Mouse (Mus musculus) lung, adult 18-20 months (tissue): ENCODE data around the gene Plac1.
"Not testable (repeated sequence)": the region's sequence is repeated elsewhere in the genome, so short reads cannot be mapped to it uniquely, and the experiment has no call there.

Experiments
- DNase-seq, 2 experiments: peaks; one replicate each; pipeline ENCODE4 v3.0.0; 2022; ENCODE audit warnings: mixed read lengths in 2 of 2

The Plac1 gene

GRCm38 (mm10) chrX:53240011-53240410 lies at the start of gene Plac1:
Gene Plac1 (minus strand): TSS chrX:53240111.
- no peak for DNase-seq

- DNase-seq = no peak
Observed at GRCm38 (mm10) chrX:53287924-53288323, 48.0 kb upstream of the Plac1 start.

GRCm38 (mm10) chrX:53273124-53273523 lies 33.2 kb upstream of the Plac1 start, which contains the start of gene Fam122c:
Gene Fam122c (plus strand): TSS chrX:53273424.
- DNase-seq = no peak

GRCm38 (mm10) chrX:53271628-53272027 lies 31.7 kb upstream of the Plac1 start:
- DNase-seq = not testable (repeated sequence)

- DNase-seq = no peak
Observed at GRCm38 (mm10) chrX:53270063-53270432, 30.1 kb upstream of the Plac1 start.

- DNase-seq = peak; percentile 90 to 91
Observed at GRCm38 (mm10) chrX:53269289-53270062, 29.6 kb upstream of the Plac1 start, which contains the start of gene Fam122b. Gene Fam122b (minus strand): TSS chrX:53269805.

- DNase-seq = peak; percentile 74 to 76
Observed at GRCm38 (mm10) chrX:53268856-53269255, 28.9 kb upstream of the Plac1 start.

- DNase-seq = no peak
Observed at GRCm38 (mm10) chrX:53266186-53266585, 26.3 kb upstream of the Plac1 start.

GRCm38 (mm10) chrX:53255195-53255594 lies 15.3 kb upstream of the Plac1 start:
- DNase-seq = no peak

GRCm38 (mm10) chrX:53237971-53238370 lies 1.9 kb downstream of the Plac1 start:
- no peak for DNase-seq

- no peak for DNase-seq
Observed at GRCm38 (mm10) chrX:53236404-53236803, 3.5 kb downstream of the Plac1 start.

- peak in 1 of 2 experiments; percentile 26 for DNase-seq
Observed at GRCm38 (mm10) chrX:53233689-53234088, 6.2 kb downstream of the Plac1 start.

- no peak for DNase-seq
Observed at GRCm38 (mm10) chrX:53231965-53232364, 7.9 kb downstream of the Plac1 start.

GRCm38 (mm10) chrX:53224353-53224944 lies 15.5 kb downstream of the Plac1 start:
- no peak for DNase-seq

GRCm38 (mm10) chrX:53220855-53221254 lies 19.1 kb downstream of the Plac1 start:
- DNase-seq = no peak

- peak in 1 of 2 experiments; percentile 11 for DNase-seq
Observed at GRCm38 (mm10) chrX:53214557-53215229, 25.2 kb downstream of the Plac1 start.

GRCm38 (mm10) chrX:53213838-53214237 lies 26.1 kb downstream of the Plac1 start:
- DNase-seq = peak in 1 of 2 experiments; percentile 11

GRCm38 (mm10) chrX:53212485-53212884 lies 27.4 kb downstream of the Plac1 start:
- DNase-seq = no peak

GRCm38 (mm10) chrX:53211756-53212483 lies 28.0 kb downstream of the Plac1 start:
- DNase-seq = peak in 1 of 2 experiments; percentile 9

GRCm38 (mm10) chrX:53209431-53209830 lies 30.5 kb downstream of the Plac1 start:
- DNase-seq = no peak

- peak in 1 of 2 experiments; percentile 46 for DNase-seq
Observed at GRCm38 (mm10) chrX:53204690-53205311, 35.1 kb downstream of the Plac1 start.

- DNase-seq = no peak
Observed at GRCm38 (mm10) chrX:53201616-53202015, 38.3 kb downstream of the Plac1 start.
